Comparison of ENCODE assay signal across 9 mouse cellular contexts in genomic region chr4:83233181-83234123, GRCm38 (mm10).
DNase-seq lines count a peak whose midpoint lies in the region; ATAC-seq lines count a peak whose summit lies in the region.
"Had no signal": no experiment of that assay in that cellular context is flagged by ENCODE, and none has a peak within 500 bp of the region (broad histone marks: within the 10 kb centered on the region; RNA-seq: fewer than 3 reads in every experiment).

No protein-coding gene starts in this region.

- DNase-seq in kidney, adult 18-20 months: no peak
- DNase-seq in cerebellum, postnatal 14 days: peak; percentile 92 to 94
- peak; percentile 84 to 96 for DNase-seq in layer of hippocampus, adult 18-20 months (ENCODE audit: low spot score in 2 of 2)
- DNase-seq in right cerebral cortex, adult 18-20 months: peak; percentile 89
- DNase-seq in testis, postnatal 14 days (ENCODE audit: low spot score): no peak
- no peak for DNase-seq in c-Kit-positive CD71-positive TER-119-positive erythroid progenitor cells, embryonic 14.5 days (ENCODE audit: low spot score)

- no peaks in the 10 kb centered on the region for H3K36me3 ChIP-seq in kidney, embryonic 15.5 days

- ATAC-seq in kidney, embryonic 15.5 days (replicated peaks; ENCODE audit: low FRiP score): 0 out of 2 replicates have a peak, but pooled peaks have one; percentile 38
- no peak for ATAC-seq in megakaryocyte progenitor cell, adult 5-6 weeks (replicated peaks; ENCODE audit: poor library complexity)

- no peak overlapping the region for H3K9ac ChIP-seq in kidney, embryonic 15.5 days

- 58% methylated on average over 22 of the region's 22 CpGs for WGBS in kidney, embryonic 15.5 days

- peaks cover 23% of the 10 kb centered on the region for H3K4me1 ChIP-seq in kidney, embryonic 15.5 days

- 0 out of 2 replicates have a peak overlapping the region, but pooled peaks have one; percentile 9 for H3K4me2 ChIP-seq in kidney, embryonic 15.5 days

- 0 out of 2 replicates have a peak overlapping the region, but pooled peaks have one; percentile 18 for H3K27ac ChIP-seq in kidney, embryonic 15.5 days

- no peaks in the 10 kb centered on the region for H3K27me3 ChIP-seq in kidney, embryonic 15.5 days
- H3K27me3 ChIP-seq: CH12.LX had no signal

- H3K9me3 ChIP-seq in kidney, embryonic 15.5 days (replicated peaks): no peaks in the 10 kb centered on the region

- no peak overlapping the region for H3K4me3 ChIP-seq in kidney, embryonic 15.5 days (replicated peaks)

Comparison
In these comparisons a context has a peak if more than half of its experiments do, and no peak if none do; other contexts are left out.
1. DNase-seq: peak in cerebellum, postnatal 14 days (2 of 2), layer of hippocampus, adult 18-20 months (2 of 2) and right cerebral cortex, adult 18-20 months (single experiment); none in kidney, adult 18-20 months (single experiment), testis, postnatal 14 days (single experiment) and c-Kit-positive CD71-positive TER-119-positive erythroid progenitor cells, embryonic 14.5 days (single experiment).